Mouse (Mus musculus): ENCODE measurements around the gene Gskip.

Gene Gskip

DNA sequence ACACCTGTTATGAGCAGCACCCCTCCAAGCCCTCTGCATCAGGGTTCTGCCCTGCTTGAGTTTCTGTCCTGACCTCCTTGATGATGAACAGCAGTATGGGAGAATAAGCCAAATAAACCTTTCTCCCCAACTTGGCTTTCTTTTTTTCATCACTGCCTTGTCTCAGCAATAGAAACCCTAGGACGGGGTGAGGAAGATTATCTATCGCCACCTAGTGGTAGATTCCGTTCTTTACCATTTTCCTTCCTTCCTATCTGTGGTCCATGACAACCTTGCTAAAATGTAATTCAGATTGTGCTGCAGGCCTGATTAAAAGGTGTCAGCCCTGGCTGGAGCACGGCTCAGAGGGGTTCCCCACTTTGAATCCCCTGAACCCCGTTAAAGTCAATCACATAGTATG lies 38.0 kb downstream of the Gskip start:
- DNase-seq (ENCODE audit: low spot score) = no peak

GRCm38 (mm10) chr12:105724616-105725015 lies 40.0 kb downstream of the Gskip start:
- no peak for DNase-seq (ENCODE audit: low spot score)

DNA sequence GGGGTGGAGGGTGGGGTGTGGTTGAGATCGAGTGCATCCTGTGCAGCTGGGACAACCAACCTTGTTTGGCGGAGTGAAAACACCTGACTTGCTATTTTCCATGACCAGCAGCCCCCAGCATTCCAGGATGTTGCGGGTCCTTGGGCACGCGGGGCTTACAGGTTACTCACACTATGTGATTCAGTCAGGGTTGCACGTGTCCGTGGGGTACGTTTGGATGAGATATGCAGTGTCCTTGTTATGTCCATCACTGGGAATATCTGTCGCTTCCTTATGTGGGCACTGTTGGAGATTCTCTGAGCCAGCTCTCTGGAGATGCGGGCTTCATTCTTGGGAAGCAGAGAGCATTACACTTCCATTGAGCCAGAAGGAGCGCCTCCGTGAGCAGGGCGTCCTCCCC lies 41.1 kb downstream of the Gskip start:
- no peak for DNase-seq (ENCODE audit: low spot score)

- no peak for DNase-seq (ENCODE audit: low spot score)
Observed at GRCm38 (mm10) chr12:105727268-105727667, 42.6 kb downstream of the Gskip start.

DNA sequence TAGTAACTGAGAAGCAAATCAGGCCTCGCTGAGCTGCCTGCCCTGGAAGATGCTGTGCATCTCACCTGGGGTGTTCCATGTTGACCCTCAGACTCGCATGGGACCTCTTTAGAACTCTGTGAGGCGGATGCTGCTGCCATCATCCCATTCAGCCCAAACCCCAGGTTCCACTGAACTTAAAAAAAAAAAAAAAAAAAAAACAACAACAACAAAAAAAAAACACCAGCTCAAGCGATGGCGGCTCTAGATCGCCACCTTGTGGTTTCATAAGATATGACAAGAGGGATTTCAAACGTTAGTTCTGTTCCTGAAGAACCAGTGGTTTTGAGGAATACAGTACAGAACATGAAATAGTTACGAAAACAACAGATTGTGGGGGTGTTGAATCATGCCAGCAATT lies 43.3 kb downstream of the Gskip start:
- DNase-seq (ENCODE audit: low spot score) = peak; percentile 16

GRCm38 (mm10) chr12:105730851-105731460 lies 46.3 kb downstream of the Gskip start:
- DNase-seq (ENCODE audit: low spot score) = no peak

DNA sequence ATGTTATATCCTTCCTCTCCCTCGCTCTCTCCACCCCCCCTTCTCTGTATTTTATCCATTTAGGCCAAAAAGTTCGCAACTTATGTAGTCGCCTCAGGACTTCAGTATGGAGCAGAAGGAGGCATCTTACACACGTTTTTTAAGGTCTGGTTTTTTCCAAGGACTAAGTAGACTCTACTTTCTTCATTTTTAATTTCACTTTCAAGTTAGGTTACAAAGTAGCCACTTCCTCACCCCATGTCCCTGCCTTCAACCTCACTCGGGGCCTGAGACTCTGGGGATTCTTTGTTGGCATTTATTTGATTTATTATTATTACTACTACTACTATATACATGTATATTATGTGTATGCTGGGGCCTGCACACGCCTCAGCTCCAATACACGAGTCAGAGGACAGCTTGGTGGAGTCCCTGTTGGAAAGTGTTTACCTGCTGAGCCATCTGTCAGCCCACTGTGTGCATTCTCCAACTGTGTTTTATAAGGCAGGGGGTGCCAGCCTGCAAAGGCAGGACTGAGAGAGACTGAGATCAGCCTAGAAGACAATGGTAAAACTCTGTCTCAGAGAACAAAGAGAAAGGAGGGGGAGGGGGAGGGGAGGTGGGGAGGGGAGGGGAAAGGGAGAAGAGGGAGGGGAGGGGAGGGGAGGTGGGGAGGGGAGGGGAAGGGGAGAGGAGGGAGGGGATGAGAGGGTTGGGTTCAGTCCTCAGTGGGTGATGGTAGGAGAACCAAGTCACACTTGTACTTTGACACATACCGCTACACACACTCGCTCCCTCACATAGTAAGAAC lies 48.9 kb downstream of the Gskip start:
- DNase-seq (ENCODE audit: low spot score) = no peak

GRCm38 (mm10) chr12:105735226-105735888 lies 50.7 kb downstream of the Gskip start:
- no peak for DNase-seq (ENCODE audit: low spot score)

DNA sequence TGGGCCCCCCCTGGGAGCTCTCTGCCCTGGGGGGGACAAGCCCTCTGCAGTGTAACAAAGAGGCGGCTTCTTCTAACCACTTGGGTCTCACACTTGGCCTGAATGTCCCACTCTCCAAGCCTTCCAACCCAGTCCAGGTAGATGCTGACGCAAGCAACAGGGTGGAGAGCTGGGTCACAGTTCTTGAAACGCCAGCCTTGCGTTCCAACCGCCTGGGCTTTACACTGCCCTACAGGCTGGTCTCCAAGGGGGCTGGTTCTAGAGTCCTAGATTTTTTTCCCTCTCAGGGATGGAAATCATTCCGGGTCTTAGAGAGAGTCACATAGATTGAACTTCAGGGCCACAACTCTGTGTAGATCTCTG lies 51.2 kb downstream of the Gskip start:
- DNase-seq (ENCODE audit: low spot score) = no peak

DNA sequence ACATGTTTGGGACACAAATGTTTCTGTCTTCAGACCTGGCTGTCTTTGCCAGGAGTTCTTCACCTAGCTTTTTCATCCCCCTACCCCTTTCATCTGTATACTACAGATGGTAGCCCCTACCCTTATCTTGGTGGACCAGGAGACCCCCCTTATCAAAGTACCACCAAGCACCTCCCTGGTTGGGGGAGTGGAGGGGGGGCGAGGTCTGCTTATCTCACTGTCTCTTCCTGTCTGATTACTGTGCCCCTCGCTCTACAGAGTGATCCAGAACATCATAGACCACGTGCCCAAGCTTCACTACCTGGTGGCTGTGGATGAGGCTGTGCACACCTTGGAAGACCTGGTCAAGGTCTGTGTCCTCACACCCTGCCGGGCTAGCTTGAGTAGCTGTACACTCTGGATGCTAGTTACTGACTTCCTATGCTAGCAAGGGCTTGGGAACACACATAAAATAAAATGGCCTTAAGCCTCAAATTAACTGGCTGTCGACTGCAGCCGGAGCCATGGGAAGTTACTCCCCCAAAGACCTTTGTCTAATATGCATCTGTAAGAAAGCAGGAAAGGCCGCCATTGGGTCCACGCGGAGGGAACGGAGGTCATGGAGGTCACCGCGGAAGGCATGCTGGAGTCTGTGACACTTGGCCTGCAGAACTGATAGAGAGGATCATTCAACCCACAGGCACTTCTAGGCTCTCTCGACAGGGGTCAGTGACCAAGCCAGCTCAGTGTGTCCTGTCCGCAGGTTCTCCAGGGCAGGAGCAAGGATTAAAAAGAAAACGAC lies 53.9 kb downstream of the Gskip start:
- no peak for DNase-seq (ENCODE audit: low spot score)

GRCm38 (mm10) chr12:105739656-105740055 lies 55.0 kb downstream of the Gskip start:
- DNase-seq (ENCODE audit: low spot score) = no peak

GRCm38 (mm10) chr12:105748114-105748513 lies 63.5 kb downstream of the Gskip start:
- DNase-seq (ENCODE audit: low spot score) = no peak

Data from ovary, postnatal 14 days (tissue).